Mouse (Mus musculus) thymus, postnatal 0 days (tissue): ENCODE results near the gene Fam120a. TPM values are rescaled to one million over a fixed set of nuclear protein-coding genes. Genes with fewer than 3 reads are reported as not detected.

Source experiments
- DNase-seq: peaks from one replicate; pipeline ENCODE4 v3.0.0-alpha.2; 2015; ENCODE audit warnings: low spot score
- polyA plus RNA-seq: library from polyadenylated mRNA; unstranded; fragments of >200 nt; fragmentation: Nextera tagmentation; extraction: Ambion mirVana; gene quantifications from 2 replicates; pipeline ENCODE4 v1.2.1, GENCODE M21; 2015

Fam120a gene
- polyA plus RNA-seq, 1 experiment from 2014 or later = 28.3 TPM

GRCm38 (mm10) chr13:48858054-48858453, 109.8 kb downstream of the Fam120a start:
- DNase-seq = no peak

- no peak for DNase-seq
Observed at GRCm38 (mm10) chr13:48857246-48857932, 110.4 kb downstream of the Fam120a start.

GRCm38 (mm10) chr13:48853947-48854346, 113.9 kb downstream of the Fam120a start:
- no peak for DNase-seq

GRCm38 (mm10) chr13:48853475-48853874, 114.3 kb downstream of the Fam120a start:
- no peak for DNase-seq

DNA sequence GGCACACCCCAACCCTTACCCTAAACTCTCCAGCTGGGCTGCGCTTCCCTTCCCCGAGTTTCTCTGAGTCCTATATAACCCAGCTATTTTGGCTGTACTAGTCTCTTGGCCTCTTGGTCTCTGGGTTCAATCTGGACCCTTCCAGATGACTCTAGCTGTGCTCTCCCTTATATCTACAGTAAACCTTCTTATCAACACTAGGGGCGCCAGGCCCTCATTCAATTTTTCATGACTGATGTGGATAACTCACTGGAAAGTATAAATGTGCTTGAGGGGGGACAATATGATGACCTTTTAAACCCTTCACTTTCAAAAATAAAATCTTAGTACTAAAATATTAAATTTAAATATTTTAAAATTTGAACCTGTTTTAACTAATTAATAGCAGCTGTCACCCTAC, 115.0 kb downstream of the Fam120a start:
- no peak for DNase-seq

DNA sequence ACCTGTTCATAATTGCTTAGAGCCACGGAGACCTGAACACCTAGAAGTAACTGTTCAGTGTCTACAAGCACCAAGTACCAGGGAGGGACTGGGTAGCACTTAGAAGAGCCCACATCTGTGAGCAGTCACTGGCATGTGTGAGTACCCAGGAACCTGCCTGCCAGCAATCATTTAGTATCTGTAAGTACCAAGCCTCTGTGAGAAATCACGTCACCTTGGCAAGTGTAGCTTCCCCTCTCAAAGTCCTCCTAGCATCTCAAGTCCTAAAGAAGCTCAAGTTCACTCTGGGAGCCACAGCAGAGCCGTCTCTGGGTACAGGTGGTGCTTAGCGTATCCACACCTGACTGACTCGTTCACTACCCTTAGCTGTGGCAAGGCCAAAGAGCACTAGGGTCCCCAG, 116.1 kb downstream of the Fam120a start:
- no peak for DNase-seq

DNA sequence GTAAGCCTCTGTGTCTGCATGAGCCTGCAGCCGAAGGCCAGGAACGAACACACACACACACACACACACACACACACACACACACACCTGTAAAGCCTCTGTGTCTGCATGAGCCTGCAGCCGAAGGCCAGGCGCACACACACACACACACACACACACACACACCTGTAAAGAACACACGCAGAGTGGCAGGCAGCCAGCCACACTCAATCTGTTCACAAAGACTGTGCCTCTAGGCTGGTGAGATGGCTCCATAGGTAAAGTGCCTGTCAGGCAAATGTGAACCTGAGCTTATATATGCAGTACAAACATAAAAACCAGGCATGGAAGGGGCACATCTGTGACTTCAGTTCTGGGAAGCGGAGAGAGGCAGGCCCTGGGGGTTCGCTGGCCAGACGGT, 117.0 kb downstream of the Fam120a start:
- no peak for DNase-seq

DNA sequence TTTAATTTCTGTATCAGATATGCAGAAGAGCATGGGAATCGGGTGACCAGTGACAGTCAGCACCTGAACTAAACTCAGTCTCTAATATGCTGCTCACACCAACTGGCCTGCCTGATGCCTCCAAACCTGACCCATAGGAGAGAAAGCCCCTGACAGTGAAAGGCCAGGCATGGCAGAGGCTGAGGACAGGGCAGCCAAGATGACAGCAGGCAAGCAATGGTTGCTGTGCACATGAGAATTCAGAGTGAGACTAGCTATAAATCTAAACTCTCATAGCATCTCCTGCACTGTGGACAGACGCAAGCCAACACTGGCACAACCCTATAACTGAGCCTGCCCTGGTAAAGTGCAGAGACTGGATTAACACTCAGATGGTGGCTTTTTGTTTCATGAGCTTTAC, 117.5 kb downstream of the Fam120a start:
- no peak for DNase-seq

GRCm38 (mm10) chr13:48849155-48849554, 118.7 kb downstream of the Fam120a start:
- DNase-seq = no peak

GRCm38 (mm10) chr13:48845308-48845707, 122.5 kb downstream of the Fam120a start:
- peak; percentile 74 for DNase-seq

GRCm38 (mm10) chr13:48843530-48843929, 124.3 kb downstream of the Fam120a start:
- DNase-seq = peak; percentile 71

- peak; percentile 54 for DNase-seq
Observed at GRCm38 (mm10) chr13:48841905-48842592, 125.8 kb downstream of the Fam120a start.

DNA sequence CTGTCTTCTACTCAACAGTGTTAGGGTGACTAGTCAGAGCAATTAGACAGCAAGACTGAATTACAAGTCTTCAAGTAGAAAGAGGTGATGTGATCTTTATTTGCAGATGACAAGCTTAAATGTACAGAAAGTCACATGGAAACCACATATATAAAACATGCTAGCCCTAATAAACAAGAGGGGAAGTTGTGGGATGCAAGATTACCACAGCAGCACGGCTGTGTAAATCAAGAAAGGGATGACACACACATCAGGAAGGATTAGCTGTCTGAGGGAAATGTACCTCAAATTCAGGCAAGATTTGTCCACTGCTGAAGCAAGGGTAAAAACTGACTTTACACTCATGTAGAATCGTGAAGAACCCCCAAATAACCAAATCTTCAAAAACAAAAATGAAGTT, 129.5 kb downstream of the Fam120a start:
- DNase-seq = no peak

DNA sequence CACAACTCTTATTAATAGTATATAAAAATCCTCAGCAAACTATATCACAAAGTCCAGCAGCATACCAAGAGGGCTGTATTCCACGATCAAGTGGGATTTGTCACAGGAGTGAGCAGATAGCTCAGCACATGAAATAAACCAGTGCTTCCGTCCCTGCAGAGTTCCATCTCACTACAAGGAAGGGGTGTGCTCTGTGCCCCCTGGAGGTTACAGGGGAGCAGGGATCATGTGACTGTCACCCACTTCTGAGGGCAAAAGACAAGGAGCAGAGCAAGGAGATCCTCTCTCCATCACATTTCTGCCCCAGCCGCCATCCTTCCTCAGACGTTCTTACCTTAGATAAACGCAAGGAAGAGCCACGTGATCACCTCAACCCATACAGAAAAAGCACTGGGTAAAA, 130.3 kb downstream of the Fam120a start:
- no peak for DNase-seq

DNA sequence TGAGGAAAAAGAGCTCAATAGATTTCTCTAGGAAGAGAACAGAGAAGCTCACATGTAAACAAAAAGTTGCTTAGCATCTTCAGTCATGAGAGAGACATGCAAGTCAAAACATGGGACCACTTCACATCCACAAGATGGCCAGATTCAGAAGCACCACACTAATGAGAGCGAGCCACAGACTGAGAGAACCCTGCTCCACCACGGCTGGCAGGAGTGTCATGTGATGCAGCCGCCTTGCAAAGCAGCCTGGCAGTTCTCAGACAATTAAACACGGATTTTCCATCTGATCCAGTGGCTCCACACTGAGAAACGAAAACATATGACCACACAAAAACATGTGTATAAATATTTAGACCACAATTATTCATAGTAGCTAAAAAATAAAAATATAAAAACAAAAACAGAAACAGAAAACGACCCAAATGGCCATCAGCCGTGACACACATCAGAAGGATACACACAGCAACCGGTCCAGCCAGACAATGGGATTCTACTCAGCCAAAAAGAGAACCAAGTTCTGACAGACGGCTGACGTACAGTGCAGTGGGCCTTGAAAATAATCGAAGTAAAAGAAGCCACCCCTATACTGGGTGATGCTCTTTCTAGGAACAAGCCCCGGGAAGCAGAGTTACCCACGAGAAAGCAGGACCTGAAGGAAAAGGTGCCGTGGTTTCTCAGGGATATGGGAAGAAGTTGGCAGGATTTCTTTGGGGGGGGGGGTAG, 137.1 kb downstream of the Fam120a start:
- DNase-seq = no peak

- DNase-seq = no peak
Observed at GRCm38 (mm10) chr13:48829780-48830179, 138.0 kb downstream of the Fam120a start.

Other genes with a start within 250 kb of the Fam120a start
- 11.9 and 13.0 TPM in 2 replicates for gene Phf2, start 96.9 kb downstream of the Fam120a start, polyA plus RNA-seq
- gene Wnk2, start 180.0 kb upstream of the Fam120a start, polyA plus RNA-seq = 0.32 and 0.55 TPM in 2 replicates
- gene Ninj1, start 219.5 kb upstream of the Fam120a start, polyA plus RNA-seq = 29.5 and 32.8 TPM in 2 replicates
- gene Card19, start 248.0 kb upstream of the Fam120a start, polyA plus RNA-seq = 44.8 and 45.7 TPM in 2 replicates